In genomic region chr7:114194224-114194623, GRCm38 (mm10) we compare ENCODE assay signal across 17 mouse cellular contexts.
"Had no signal": no experiment of that assay in that cellular context is flagged by ENCODE, and none has a peak within 500 bp of the region (broad histone marks: within the 10 kb centered on the region; RNA-seq: fewer than 3 reads in every experiment).

No protein-coding gene starts in this region.

- H3K27ac ChIP-seq: kidney, postnatal 0 days; layer of hippocampus, adult 2 months; limb, embryonic 13.5 days; liver, embryonic 13.5 days; midbrain, embryonic 10.5 days; midbrain, embryonic 15.5 days; stomach, embryonic 15.5 days had no signal

- H3K4me1 ChIP-seq: limb, embryonic 13.5 days; liver, embryonic 13.5 days; midbrain, embryonic 10.5 days; midbrain, embryonic 15.5 days; stomach, embryonic 15.5 days had no signal

- H3K4me3 ChIP-seq: layer of hippocampus, adult 2 months; limb, embryonic 13.5 days; liver, embryonic 13.5 days; midbrain, embryonic 10.5 days; midbrain, embryonic 15.5 days; stomach, embryonic 15.5 days had no signal

- H3K4me2 ChIP-seq: limb, embryonic 13.5 days; liver, embryonic 13.5 days; lung, embryonic 14.5 days; midbrain, embryonic 15.5 days; stomach, embryonic 15.5 days had no signal

- H3K9me3 ChIP-seq: limb, embryonic 13.5 days; liver, embryonic 13.5 days; midbrain, embryonic 10.5 days; midbrain, embryonic 15.5 days; stomach, embryonic 15.5 days had no signal

- H3K27me3 ChIP-seq: limb, embryonic 13.5 days; liver, embryonic 13.5 days; midbrain, embryonic 15.5 days; stomach, embryonic 15.5 days had no signal

- DNase-seq: kidney, adult 11 months; kidney, adult 9 months; kidney, postnatal 36 days; left cerebral cortex, postnatal 4 days; liver, embryonic 13.5 days; lung, embryonic 14.5 days; lung, postnatal 10 days; right cerebral cortex, adult 18-20 months; right cerebral cortex, postnatal 25 days; thymus, adult 2 months; thymus, postnatal 25 days had no signal

- H3K36me3 ChIP-seq: limb, embryonic 13.5 days; liver, embryonic 13.5 days; midbrain, embryonic 10.5 days; midbrain, embryonic 15.5 days; stomach, embryonic 15.5 days had no signal

- H3K9ac ChIP-seq: limb, embryonic 13.5 days; liver, embryonic 13.5 days; lung, embryonic 14.5 days; midbrain, embryonic 15.5 days; stomach, embryonic 15.5 days had no signal

- ATAC-seq: midbrain, embryonic 15.5 days had no signal
